Mouse (Mus musculus): ENCODE results near the gene Dcaf7. TPM values are rescaled to one million over a fixed set of nuclear protein-coding genes. Genes with fewer than 3 reads are reported as not detected.
"Not testable (repeated sequence)": the region's sequence is repeated elsewhere in the genome, so short reads cannot be mapped to it uniquely, and the experiment has no call there.

The Dcaf7 gene
- polyA plus RNA-seq, 1 experiment, result 79.1 TPM

DNA sequence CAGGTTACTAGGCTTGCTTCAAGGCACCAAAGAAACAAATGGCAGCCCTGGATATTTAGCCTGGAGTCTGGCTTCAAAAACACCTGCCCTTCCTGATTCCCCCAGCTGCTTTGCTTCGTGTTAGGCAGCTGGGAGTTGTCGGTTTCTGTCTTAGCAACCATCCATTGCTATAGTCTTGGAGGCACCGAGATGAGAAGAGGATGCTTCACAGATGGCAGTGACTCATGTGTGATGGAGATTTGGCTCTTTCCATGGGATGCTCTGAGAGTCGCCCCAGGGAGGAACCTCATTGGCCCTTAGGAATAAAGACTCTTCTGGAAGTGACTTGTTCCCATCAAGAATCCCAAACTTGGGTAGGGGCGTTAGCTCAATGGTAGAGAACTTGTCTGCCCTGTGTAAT, 20.2 kb upstream of the Dcaf7 start:
- H3K27me3 ChIP-seq (ENCODE audit: control insufficient read depth, insufficient read depth, low read length), result no peaks in the 10 kb centered on the region
- no peaks in the 10 kb centered on the region for H3K36me3 ChIP-seq (ENCODE audit: control insufficient read depth, insufficient read depth, low read length)
- 81% methylated on average over 5 of the region's 5 CpGs for WGBS
- no peak overlapping the region for H3K4me3 ChIP-seq (ENCODE audit: control insufficient read depth, insufficient read depth, low read length)
- H3K27ac ChIP-seq (ENCODE audit: control insufficient read depth, insufficient read depth, low read length), result no peak overlapping the region
- TF ChIP-seq POLR2A (IDR thresholded peaks at IDR 0.05; ENCODE audit: control insufficient read depth, extremely low read depth, insufficient read depth, low read length, poor library complexity) (no peak), CTCF (IDR thresholded peaks at IDR 0.05; ENCODE audit: borderline replicate concordance, control insufficient read depth, extremely low read depth, insufficient read depth, low read length, poor library complexity) (no peak)
- H3K4me1 ChIP-seq (replicated peaks; ENCODE audit: control insufficient read depth, insufficient read depth, low read length), result peaks cover 10% of the 10 kb centered on the region
- no peak for DNase-seq

DNA sequence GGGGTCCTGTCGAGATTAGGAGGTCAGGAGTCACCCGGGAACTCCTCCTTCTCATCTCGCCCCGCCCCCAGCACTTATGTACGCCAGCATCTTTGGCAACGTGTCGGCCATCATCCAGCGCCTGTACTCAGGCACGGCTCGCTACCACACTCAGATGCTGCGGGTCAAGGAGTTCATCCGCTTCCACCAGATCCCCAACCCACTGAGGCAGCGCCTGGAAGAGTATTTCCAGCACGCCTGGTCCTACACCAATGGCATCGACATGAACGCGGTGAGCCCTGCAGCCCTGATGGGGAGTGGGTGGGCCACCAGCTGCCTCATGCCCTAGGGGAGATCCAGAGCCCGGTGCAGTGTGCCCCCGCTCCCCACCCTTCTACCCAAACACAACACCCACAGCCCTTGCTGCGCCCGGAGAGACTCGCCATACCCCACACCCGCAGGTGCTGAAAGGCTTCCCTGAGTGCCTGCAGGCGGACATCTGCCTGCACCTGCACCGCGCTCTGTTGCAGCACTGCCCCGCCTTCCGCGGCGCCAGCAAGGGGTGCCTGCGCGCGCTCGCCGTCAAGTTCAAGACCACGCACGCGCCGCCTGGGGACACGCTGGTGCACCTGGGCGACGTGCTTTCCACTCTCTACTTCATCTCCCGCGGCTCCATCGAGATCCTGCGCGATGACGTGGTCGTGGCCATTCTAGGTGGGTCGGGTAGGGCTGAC, 16.5 kb upstream of the Dcaf7 start:
- Histone ChIP-seq H3K27me3 (ENCODE audit: control insufficient read depth, insufficient read depth, low read length) (no peaks in the 10 kb centered on the region), H3K36me3 (ENCODE audit: control insufficient read depth, insufficient read depth, low read length) (no peaks in the 10 kb centered on the region), H3K27ac (ENCODE audit: control insufficient read depth, insufficient read depth, low read length) (no peak overlapping the region), H3K4me1 (replicated peaks; ENCODE audit: control insufficient read depth, insufficient read depth, low read length) (peaks cover 10% of the 10 kb centered on the region), H3K4me3 (ENCODE audit: control insufficient read depth, insufficient read depth, low read length) (peak overlapping the region; percentile 3; the same call in 1 of the 2 replicates)
- peak; percentile 70 for DNase-seq
- WGBS, result 2% methylated on average over 50 of the region's 50 CpGs
- no peak for TF ChIP-seq POLR2A (IDR thresholded peaks at IDR 0.05; ENCODE audit: control insufficient read depth, extremely low read depth, insufficient read depth, low read length, poor library complexity)
- TF ChIP-seq CTCF (IDR thresholded peaks at IDR 0.05; ENCODE audit: borderline replicate concordance, control insufficient read depth, extremely low read depth, insufficient read depth, low read length, poor library complexity), result no peak

DNA sequence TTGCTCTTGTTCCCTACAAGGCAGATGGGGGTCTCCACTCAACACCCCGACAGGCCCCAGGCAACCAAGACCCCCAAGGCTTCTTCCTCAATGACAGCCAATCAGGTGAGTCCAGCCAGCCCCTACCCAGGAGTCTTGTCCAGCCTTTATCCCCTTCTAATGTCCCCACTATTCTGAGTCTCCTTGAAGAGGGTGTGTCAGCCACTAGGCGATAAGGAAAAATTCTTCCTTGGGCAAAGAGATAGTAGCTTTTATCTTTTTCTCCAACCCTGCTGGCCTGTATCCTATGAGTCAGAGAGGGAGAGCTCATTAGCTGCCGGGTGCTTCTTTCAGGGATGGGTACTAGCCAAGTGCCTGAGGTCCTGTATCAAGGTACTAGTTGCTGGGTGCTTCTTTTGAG, 10.9 kb upstream of the Dcaf7 start:
- 94% methylated on average over 3 of the region's 3 CpGs for WGBS
- Histone ChIP-seq H3K4me3 (ENCODE audit: control insufficient read depth, insufficient read depth, low read length) (no peak overlapping the region), H3K4me1 (replicated peaks; ENCODE audit: control insufficient read depth, insufficient read depth, low read length) (no peaks in the 10 kb centered on the region), H3K27me3 (ENCODE audit: control insufficient read depth, insufficient read depth, low read length) (no peaks in the 10 kb centered on the region), H3K27ac (ENCODE audit: control insufficient read depth, insufficient read depth, low read length) (no peak overlapping the region), H3K36me3 (ENCODE audit: control insufficient read depth, insufficient read depth, low read length) (peaks cover 9% of the 10 kb centered on the region; the same call in 1 of the 2 replicates)
- no peak for DNase-seq
- no peak for TF ChIP-seq CTCF (IDR thresholded peaks at IDR 0.05; ENCODE audit: borderline replicate concordance, control insufficient read depth, extremely low read depth, insufficient read depth, low read length, poor library complexity)
- no peak for TF ChIP-seq POLR2A (IDR thresholded peaks at IDR 0.05; ENCODE audit: control insufficient read depth, extremely low read depth, insufficient read depth, low read length, poor library complexity)

DNA sequence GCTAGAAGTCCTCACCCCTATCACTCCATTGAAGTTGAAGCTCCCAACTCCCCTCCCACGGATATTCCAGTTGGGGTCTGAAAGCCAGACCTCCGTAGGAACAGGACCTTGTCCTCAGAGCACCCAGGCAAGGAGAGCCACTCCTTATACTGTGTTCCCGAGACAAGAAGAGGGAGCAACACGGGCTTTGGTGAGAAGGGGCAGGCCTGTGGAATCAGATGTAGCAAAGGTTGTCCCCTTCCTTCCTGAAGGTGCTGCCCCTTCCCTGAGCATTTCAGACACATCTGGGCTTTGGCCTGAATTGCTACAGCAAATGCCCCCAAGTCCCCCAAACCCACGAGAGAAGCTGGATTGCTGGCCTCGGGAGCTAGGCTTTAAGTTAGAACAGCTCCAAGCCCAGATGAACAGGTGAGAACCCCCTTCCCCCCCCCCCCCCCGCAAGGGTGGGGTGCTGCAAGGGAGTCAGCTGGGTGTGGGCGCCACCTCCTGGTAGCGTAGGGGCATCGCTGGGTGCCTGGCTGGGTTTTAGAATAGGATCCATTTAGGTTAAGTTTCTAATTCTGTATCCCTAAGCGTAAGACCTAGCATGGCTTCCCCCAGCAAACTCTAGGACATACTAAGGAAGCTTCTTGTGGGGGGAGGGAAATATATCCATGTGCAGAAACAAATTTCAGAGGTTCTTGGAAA, 10.1 kb upstream of the Dcaf7 start:
- WGBS, result 36% methylated on average over 11 of the region's 11 CpGs
- no peaks in the 10 kb centered on the region for H3K4me1 ChIP-seq (replicated peaks; ENCODE audit: control insufficient read depth, insufficient read depth, low read length)
- no peak for TF ChIP-seq POLR2A (IDR thresholded peaks at IDR 0.05; ENCODE audit: control insufficient read depth, extremely low read depth, insufficient read depth, low read length, poor library complexity)
- TF ChIP-seq CTCF (IDR thresholded peaks at IDR 0.05; ENCODE audit: borderline replicate concordance, control insufficient read depth, extremely low read depth, insufficient read depth, low read length, poor library complexity), result peak; percentile 96
- peak; percentile 80 for DNase-seq
- no peak overlapping the region for H3K27ac ChIP-seq (ENCODE audit: control insufficient read depth, insufficient read depth, low read length)
- no peak overlapping the region for H3K4me3 ChIP-seq (ENCODE audit: control insufficient read depth, insufficient read depth, low read length)
- H3K36me3 ChIP-seq (ENCODE audit: control insufficient read depth, insufficient read depth, low read length), result peaks cover 9% of the 10 kb centered on the region; the same call in 1 of the 2 replicates
- no peaks in the 10 kb centered on the region for H3K27me3 ChIP-seq (ENCODE audit: control insufficient read depth, insufficient read depth, low read length)

DNA sequence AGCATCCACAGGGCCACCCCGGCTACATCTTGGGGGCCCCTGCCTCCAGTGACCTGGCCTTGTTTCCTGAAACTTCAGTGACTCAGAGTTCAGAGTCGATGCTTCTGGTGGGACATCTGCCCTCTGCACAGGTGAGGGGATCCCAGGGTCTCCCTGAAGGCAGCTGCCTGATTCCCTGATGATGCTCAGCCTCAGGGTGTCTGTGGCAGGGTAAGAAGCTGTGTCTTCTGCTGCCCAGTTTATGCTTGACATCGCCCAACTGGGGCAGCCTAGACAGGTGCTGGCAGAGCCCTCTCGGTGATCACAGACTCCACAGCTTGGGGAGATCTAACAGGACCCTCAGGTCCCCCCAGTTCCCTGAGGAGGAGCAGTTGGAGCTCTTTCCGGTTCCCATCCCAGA, 9.1 kb upstream of the Dcaf7 start:
- TF ChIP-seq CTCF (IDR thresholded peaks at IDR 0.05; ENCODE audit: borderline replicate concordance, control insufficient read depth, extremely low read depth, insufficient read depth, low read length, poor library complexity) (no peak), POLR2A (IDR thresholded peaks at IDR 0.05; ENCODE audit: control insufficient read depth, extremely low read depth, insufficient read depth, low read length, poor library complexity) (no peak)
- no peaks in the 10 kb centered on the region for H3K27me3 ChIP-seq (ENCODE audit: control insufficient read depth, insufficient read depth, low read length)
- H3K27ac ChIP-seq (ENCODE audit: control insufficient read depth, insufficient read depth, low read length), result no peak overlapping the region
- H3K4me3 ChIP-seq (ENCODE audit: control insufficient read depth, insufficient read depth, low read length), result no peak overlapping the region
- peaks cover 9% of the 10 kb centered on the region; the same call in 1 of the 2 replicates for H3K36me3 ChIP-seq (ENCODE audit: control insufficient read depth, insufficient read depth, low read length)
- no peaks in the 10 kb centered on the region for H3K4me1 ChIP-seq (replicated peaks; ENCODE audit: control insufficient read depth, insufficient read depth, low read length)
- no peak for DNase-seq
- WGBS, result 95% methylated on average over 5 of the region's 5 CpGs

DNA sequence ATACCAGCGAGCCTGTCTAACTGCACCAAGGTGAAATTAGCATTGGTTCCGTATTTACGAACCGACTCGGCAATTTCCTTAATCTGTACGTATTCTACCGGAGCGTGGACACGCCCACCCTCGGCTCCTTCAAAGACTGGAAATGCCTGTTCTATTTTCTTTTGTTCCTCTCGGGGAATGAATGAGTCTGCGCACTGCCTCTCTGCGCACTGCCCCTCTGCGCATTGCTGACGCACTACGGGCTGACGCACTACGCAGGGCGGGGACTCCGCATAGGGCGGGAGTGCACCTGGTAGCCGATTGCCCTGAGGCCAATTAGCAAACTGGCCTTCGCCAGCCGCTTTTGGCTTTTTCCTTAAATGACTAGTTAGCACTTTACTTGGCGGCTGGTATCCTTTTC, 4.6 kb upstream of the Dcaf7 start:
- Histone ChIP-seq H3K4me3 (ENCODE audit: control insufficient read depth, insufficient read depth, low read length) (peak overlapping the region; percentile 58), H3K4me1 (replicated peaks; ENCODE audit: control insufficient read depth, insufficient read depth, low read length) (peaks cover 12% of the 10 kb centered on the region)
- WGBS, result 39% methylated on average over 5 of the region's 25 CpGs
- H3K27me3 ChIP-seq (ENCODE audit: control insufficient read depth, insufficient read depth, low read length); H3K27ac ChIP-seq (ENCODE audit: control insufficient read depth, insufficient read depth, low read length); H3K36me3 ChIP-seq (ENCODE audit: control insufficient read depth, insufficient read depth, low read length); DNase-seq: not testable (repeated sequence)
